Mouse (Mus musculus) ovary, postnatal 14 days (tissue): ENCODE results near the gene B230104I21Rik.

Source experiments
- DNase-seq: peaks from one replicate; pipeline ENCODE4 v3.0.0; 2022; ENCODE audit warnings: low spot score

The B230104I21Rik gene

GRCm38 (mm10) chr4:154348197-154348786, 12.4 kb downstream of the B230104I21Rik start:
- DNase-seq: no peak

GRCm38 (mm10) chr4:154352246-154352645, 16.3 kb downstream of the B230104I21Rik start:
- DNase-seq: no peak

GRCm38 (mm10) chr4:154355408-154355807, 19.5 kb downstream of the B230104I21Rik start:
- DNase-seq: no peak

GRCm38 (mm10) chr4:154358370-154358769, 22.4 kb downstream of the B230104I21Rik start:
- no peak for DNase-seq

GRCm38 (mm10) chr4:154358816-154359215, 22.9 kb downstream of the B230104I21Rik start:
- DNase-seq: no peak

- DNase-seq: no peak
Observed at GRCm38 (mm10) chr4:154359762-154360300, 23.9 kb downstream of the B230104I21Rik start.

- no peak for DNase-seq
Observed at GRCm38 (mm10) chr4:154360441-154360840, 24.5 kb downstream of the B230104I21Rik start.

GRCm38 (mm10) chr4:154360850-154361249, 24.9 kb downstream of the B230104I21Rik start:
- no peak for DNase-seq

GRCm38 (mm10) chr4:154364752-154365151, 28.8 kb downstream of the B230104I21Rik start:
- DNase-seq: no peak

- no peak for DNase-seq
Observed at GRCm38 (mm10) chr4:154366836-154367235, 30.9 kb downstream of the B230104I21Rik start.

GRCm38 (mm10) chr4:154369089-154369488, 33.2 kb downstream of the B230104I21Rik start:
- DNase-seq: no peak

- DNase-seq: no peak
Observed at GRCm38 (mm10) chr4:154370841-154371240, 34.9 kb downstream of the B230104I21Rik start.

GRCm38 (mm10) chr4:154371542-154372247, 35.8 kb downstream of the B230104I21Rik start:
- no peak for DNase-seq

- no peak for DNase-seq
Observed at GRCm38 (mm10) chr4:154375939-154376625, 40.2 kb downstream of the B230104I21Rik start.

GRCm38 (mm10) chr4:154378876-154379275, 42.9 kb downstream of the B230104I21Rik start:
- no peak for DNase-seq

GRCm38 (mm10) chr4:154385208-154385607, 49.3 kb downstream of the B230104I21Rik start:
- no peak for DNase-seq

- DNase-seq: no peak
Observed at GRCm38 (mm10) chr4:154385918-154386317, 50.0 kb downstream of the B230104I21Rik start.

GRCm38 (mm10) chr4:154386810-154387209, 50.9 kb downstream of the B230104I21Rik start:
- DNase-seq: no peak

GRCm38 (mm10) chr4:154389641-154390040, 53.7 kb downstream of the B230104I21Rik start:
- DNase-seq: no peak

GRCm38 (mm10) chr4:154390333-154391080, 54.6 kb downstream of the B230104I21Rik start:
- DNase-seq: no peak

- DNase-seq: no peak
Observed at GRCm38 (mm10) chr4:154392641-154393040, 56.7 kb downstream of the B230104I21Rik start.
